Mouse (Mus musculus) MEL (cell line): ENCODE results near the gene Pigr.

Source experiments
- CHD1 ChIP-seq: IDR thresholded peaks from 2 replicates; pipeline ENCODE4 v1.6.1; 2012; ENCODE audit warnings: low read depth, mild to moderate bottlenecking, inconsistent platforms, low read length, improper control_type of control experiment
- CTCF ChIP-seq, 3 experiments: IDR thresholded peaks in 2 of 3; conservative IDR thresholded peaks in 1 of 3; 2 replicates each; pipeline ENCODE4 v1.5.1; 2011 to 2012; ENCODE audit warnings: low read length in 3 of 3, low read depth in 2 of 3, mild to moderate bottlenecking in 2 of 3, improper control_type of control experiment in 1 of 3, inconsistent platforms in 1 of 3, mixed read lengths in 1 of 3, moderate library complexity in 1 of 3; ENCODE audit not compliant: control insufficient read depth in 1 of 3, insufficient read depth in 1 of 3, poor library complexity in 1 of 3, severe bottlenecking in 1 of 3
- EP300 ChIP-seq, 2 experiments: IDR thresholded peaks; 2 replicates each; pipeline ENCODE4 v1.6.1; 2011; ENCODE audit warnings: improper control_type of control experiment in 2 of 2, low read length in 2 of 2, low read depth in 1 of 2, mild to moderate bottlenecking in 1 of 2
- POLR2A ChIP-seq, 2 experiments: IDR thresholded peaks; 2 replicates each; pipeline ENCODE4 v1.6.1; 2011 to 2012; ENCODE audit warnings: low read length in 2 of 2, mild to moderate bottlenecking in 2 of 2, control low read depth in 1 of 2, improper control_type of control experiment in 1 of 2, low read depth in 1 of 2, moderate library complexity in 1 of 2; ENCODE audit not compliant: control insufficient read depth in 1 of 2, insufficient read depth in 1 of 2, poor library complexity in 1 of 2
- UBTF ChIP-seq: IDR thresholded peaks from 2 replicates; pipeline ENCODE4 v1.6.1; 2012; ENCODE audit warnings: low read depth, mild to moderate bottlenecking, inconsistent platforms, low read length, improper control_type of control experiment, moderate library complexity, borderline replicate concordance; ENCODE audit not compliant: insufficient read depth
- USF1 ChIP-seq: IDR thresholded peaks from 2 replicates; pipeline ENCODE4 v1.6.1; 2014; ENCODE audit warnings: low read depth, mild to moderate bottlenecking, inconsistent platforms, low read length, improper control_type of control experiment, moderate library complexity

GRCm38 (mm10) chr1:130865541-130866221 is 39.2 kb downstream of the Pigr start, which contains the start of gene Fcmr:
- no peak for TF ChIP-seq CHD1
- no peak for TF ChIP-seq CTCF (IDR thresholded peaks at IDR 0.05 in 2 of 3, conservative IDR thresholded peaks at IDR 0.05 in 1 of 3; ENCODE audit: control insufficient read depth in 1 of 3, insufficient read depth in 1 of 3, low read depth in 2 of 3, low read length in 3 of 3, poor library complexity in 1 of 3, severe bottlenecking in 1 of 3)
- no peak for TF ChIP-seq POLR2A (IDR thresholded peaks at IDR 0.05; ENCODE audit: control insufficient read depth in 1 of 2, insufficient read depth in 1 of 2, low read depth in 1 of 2, low read length in 2 of 2, poor library complexity in 1 of 2)
- TF ChIP-seq UBTF: no peak
- TF ChIP-seq EP300 (IDR thresholded peaks at IDR 0.05; ENCODE audit: low read depth in 1 of 2, low read length in 2 of 2): no peak
- no peak for TF ChIP-seq USF1
